Mouse (Mus musculus): ENCODE data around the gene Nuf2. TPM values are rescaled to one million over a fixed set of nuclear protein-coding genes. Genes with fewer than 3 reads are reported as not detected.

Gene Nuf2
- polyA plus RNA-seq, 1 experiment from 2014 or later = 86.6 TPM

GRCm38 (mm10) chr1:169517376-169517892 is 13.8 kb downstream of the Nuf2 start:
- WGBS = 94% methylated on average over 8 of the region's 8 CpGs
- H3K4me3 ChIP-seq = no peak overlapping the region
- peaks cover 99% of the 10 kb centered on the region for H3K36me3 ChIP-seq
- H3K9me3 ChIP-seq (replicated peaks) = no peaks in the 10 kb centered on the region
- DNase-seq (ENCODE audit: low spot score) = no peak
- no peaks in the 10 kb centered on the region for H3K4me1 ChIP-seq
- H3K27me3 ChIP-seq (ENCODE audit: low read depth, poor library complexity, severe bottlenecking) = no peaks in the 10 kb centered on the region
- no peak overlapping the region for H3K27ac ChIP-seq (replicated peaks)

- no peak for DNase-seq (ENCODE audit: low spot score)
- no peak overlapping the region for H3K4me3 ChIP-seq
- H3K27me3 ChIP-seq (ENCODE audit: low read depth, poor library complexity, severe bottlenecking) = no peaks in the 10 kb centered on the region
- no peaks in the 10 kb centered on the region for H3K9me3 ChIP-seq (replicated peaks)
- WGBS = 91% methylated on average over 6 of the region's 6 CpGs
- H3K36me3 ChIP-seq = peaks cover 99% of the 10 kb centered on the region
- H3K4me1 ChIP-seq = no peaks in the 10 kb centered on the region
- H3K27ac ChIP-seq (replicated peaks) = no peak overlapping the region
These were observed 24.9 kb downstream of the Nuf2 start for GRCm38 (mm10) chr1:169506354-169506753.

GRCm38 (mm10) chr1:169502876-169503275 is 28.4 kb downstream of the Nuf2 start:
- H3K4me3 ChIP-seq = no peak overlapping the region
- peaks cover 97% of the 10 kb centered on the region for H3K36me3 ChIP-seq
- DNase-seq (ENCODE audit: low spot score) = no peak
- 92% methylated on average over 3 of the region's 3 CpGs for WGBS
- H3K9me3 ChIP-seq (replicated peaks) = no peaks in the 10 kb centered on the region
- H3K4me1 ChIP-seq = no peaks in the 10 kb centered on the region
- H3K27me3 ChIP-seq (ENCODE audit: low read depth, poor library complexity, severe bottlenecking) = no peaks in the 10 kb centered on the region
- H3K27ac ChIP-seq (replicated peaks) = no peak overlapping the region

- no peak overlapping the region for H3K27ac ChIP-seq (replicated peaks)
- no peaks in the 10 kb centered on the region for H3K27me3 ChIP-seq (ENCODE audit: low read depth, poor library complexity, severe bottlenecking)
- H3K9me3 ChIP-seq (replicated peaks) = no peaks in the 10 kb centered on the region
- DNase-seq (ENCODE audit: low spot score) = peak; percentile 28
- no peaks in the 10 kb centered on the region for H3K4me1 ChIP-seq
- peaks cover 48% of the 10 kb centered on the region for H3K36me3 ChIP-seq
- 85% methylated on average over 8 of the region's 8 CpGs for WGBS
- H3K4me3 ChIP-seq = no peak overlapping the region
These were observed 35.6 kb downstream of the Nuf2 start for GRCm38 (mm10) chr1:169495621-169496020.

- no peak for DNase-seq (ENCODE audit: low spot score)
- no peaks in the 10 kb centered on the region for H3K4me1 ChIP-seq
- peaks cover 10% of the 10 kb centered on the region; the same call in 1 of the 2 replicates for H3K36me3 ChIP-seq
- H3K27me3 ChIP-seq (ENCODE audit: low read depth, poor library complexity, severe bottlenecking) = no peaks in the 10 kb centered on the region
- H3K27ac ChIP-seq (replicated peaks) = no peak overlapping the region
- 78% methylated on average over 1 of the region's 1 CpGs for WGBS
- H3K9me3 ChIP-seq (replicated peaks) = no peaks in the 10 kb centered on the region
- no peak overlapping the region for H3K4me3 ChIP-seq
These were observed 39.7 kb downstream of the Nuf2 start for GRCm38 (mm10) chr1:169491561-169491960.

- no peak overlapping the region for H3K27ac ChIP-seq (replicated peaks)
- DNase-seq (ENCODE audit: low spot score) = no peak
- H3K4me3 ChIP-seq = no peak overlapping the region
- no peaks in the 10 kb centered on the region for H3K36me3 ChIP-seq
- H3K27me3 ChIP-seq (ENCODE audit: low read depth, poor library complexity, severe bottlenecking) = no peaks in the 10 kb centered on the region
- WGBS = 64% methylated on average over 6 of the region's 6 CpGs
- H3K4me1 ChIP-seq = peaks cover 7% of the 10 kb centered on the region
- no peaks in the 10 kb centered on the region for H3K9me3 ChIP-seq (replicated peaks)
These were observed 45.8 kb downstream of the Nuf2 start for GRCm38 (mm10) chr1:169485408-169485885.

GRCm38 (mm10) chr1:169484565-169484964 is 46.7 kb downstream of the Nuf2 start:
- no peaks in the 10 kb centered on the region for H3K9me3 ChIP-seq (replicated peaks)
- H3K4me3 ChIP-seq = no peak overlapping the region
- peaks cover 7% of the 10 kb centered on the region for H3K4me1 ChIP-seq
- no peaks in the 10 kb centered on the region for H3K36me3 ChIP-seq
- no peak overlapping the region for H3K27ac ChIP-seq (replicated peaks)
- H3K27me3 ChIP-seq (ENCODE audit: low read depth, poor library complexity, severe bottlenecking) = no peaks in the 10 kb centered on the region
- no peak for DNase-seq (ENCODE audit: low spot score)
- 74% methylated on average over 4 of the region's 4 CpGs for WGBS

- H3K4me3 ChIP-seq = no peak overlapping the region
- H3K9me3 ChIP-seq (replicated peaks) = no peaks in the 10 kb centered on the region
- no peak overlapping the region for H3K27ac ChIP-seq (replicated peaks)
- peaks cover 7% of the 10 kb centered on the region for H3K4me1 ChIP-seq
- no peak for DNase-seq (ENCODE audit: low spot score)
- no peaks in the 10 kb centered on the region for H3K27me3 ChIP-seq (ENCODE audit: low read depth, poor library complexity, severe bottlenecking)
- whole genome bisulfite sequencing = 93% methylated on average over 6 of the region's 6 CpGs
- H3K36me3 ChIP-seq = no peaks in the 10 kb centered on the region
These were observed 48.5 kb downstream of the Nuf2 start for GRCm38 (mm10) chr1:169482596-169483335.

- Histone ChIP-seq H3K27me3 (ENCODE audit: low read depth, poor library complexity, severe bottlenecking) (no peaks in the 10 kb centered on the region), H3K9me3 (replicated peaks) (no peaks in the 10 kb centered on the region), H3K27ac (replicated peaks) (no peak overlapping the region), H3K4me1 (peaks cover 3% of the 10 kb centered on the region; the same call in 1 of the 2 replicates), H3K36me3 (no peaks in the 10 kb centered on the region), H3K4me3 (no peak overlapping the region)
- 87% methylated on average over 3 of the region's 3 CpGs for WGBS
- DNase-seq (ENCODE audit: low spot score) = no peak
These were observed 60.1 kb downstream of the Nuf2 start for GRCm38 (mm10) chr1:169471185-169471584.

- Histone ChIP-seq H3K4me1 (peaks cover 3% of the 10 kb centered on the region; the same call in 1 of the 2 replicates), H3K4me3 (no peak overlapping the region), H3K27ac (replicated peaks) (no peak overlapping the region), H3K27me3 (ENCODE audit: low read depth, poor library complexity, severe bottlenecking) (no peaks in the 10 kb centered on the region), H3K9me3 (replicated peaks) (no peaks in the 10 kb centered on the region), H3K36me3 (no peaks in the 10 kb centered on the region)
- 64% methylated on average over 5 of the region's 5 CpGs for WGBS
- no peak for DNase-seq (ENCODE audit: low spot score)
These were observed 63.5 kb downstream of the Nuf2 start for GRCm38 (mm10) chr1:169467791-169468190.

GRCm38 (mm10) chr1:169462386-169463115 is 68.7 kb downstream of the Nuf2 start:
- WGBS = 88% methylated on average over 15 of the region's 15 CpGs

GRCm38 (mm10) chr1:169459071-169459782 is 72.0 kb downstream of the Nuf2 start:
- Histone ChIP-seq H3K4me1 (peaks cover 9% of the 10 kb centered on the region), H3K27me3 (ENCODE audit: low read depth, poor library complexity, severe bottlenecking) (no peaks in the 10 kb centered on the region), H3K4me3 (no peak overlapping the region), H3K27ac (replicated peaks) (peak overlapping the region; percentile 42; the same call in 1 of the 2 replicates), H3K36me3 (no peaks in the 10 kb centered on the region), H3K9me3 (replicated peaks) (no peaks in the 10 kb centered on the region)
- DNase-seq (ENCODE audit: low spot score) = peak; percentile 70
- WGBS = 27% methylated on average over 11 of the region's 11 CpGs

More at GRCm38 (mm10) chr1:169462386-169463115, 68.7 kb downstream of the Nuf2 start:
- Histone ChIP-seq H3K4me1 (peaks cover 9% of the 10 kb centered on the region), H3K27ac (replicated peaks) (no peak overlapping the region), H3K4me3 (no peak overlapping the region), H3K36me3 (no peaks in the 10 kb centered on the region), H3K9me3 (replicated peaks) (no peaks in the 10 kb centered on the region), H3K27me3 (ENCODE audit: low read depth, poor library complexity, severe bottlenecking) (no peaks in the 10 kb centered on the region)
- DNase-seq (ENCODE audit: low spot score) = no peak
